Mouse (Mus musculus) lung, embryonic 14.5 days (tissue): Measurements from ENCODE around the gene Pafah1b2. TPM values are rescaled to one million over a fixed set of nuclear protein-coding genes. Genes with fewer than 3 reads are reported as not detected.

ENCODE experiments used
- ATAC-seq: fragments of 200-750 bp; cut with Nextera tagmentation; 2 replicates; pipeline ENCODE4 v1.8.0; 2017; ENCODE audit warnings: mild to moderate bottlenecking, moderate TSS enrichment, moderate library complexity; ENCODE audit not compliant: insufficient read depth
- DNase-seq: peaks from one replicate; pipeline ENCODE4 v3.0.0-alpha.2; 2015
- H3K27ac ChIP-seq: fragments of 300-500 bp; sonication (generic); 2 replicates; pipeline ENCODE4 v1.5.1; 2014; ENCODE audit warnings: low read depth, mild to moderate bottlenecking, moderate library complexity
- H3K27me3 ChIP-seq: fragments of 300-500 bp; sonication (generic); 2 replicates; pipeline ENCODE4 v1.6.1; 2014; ENCODE audit warnings: low read length, control low read depth; ENCODE audit not compliant: insufficient read depth
- H3K36me3 ChIP-seq: fragments of 300-500 bp; sonication (generic); 2 replicates; pipeline ENCODE4 v1.6.1; 2014; ENCODE audit warnings: control low read depth; ENCODE audit not compliant: insufficient read depth
- H3K4me1 ChIP-seq: fragments of 300-500 bp; sonication (generic); 2 replicates; pipeline ENCODE4 v1.6.1; 2014; ENCODE audit warnings: antibody characterized with exemption, control low read depth; ENCODE audit not compliant: insufficient read depth
- H3K4me2 ChIP-seq: fragments of 300-500 bp; sonication (generic); 2 replicates; pipeline ENCODE4 v1.6.1; 2014; ENCODE audit warnings: mild to moderate bottlenecking
- H3K4me3 ChIP-seq: fragments of 300-500 bp; sonication (generic); 2 replicates; pipeline ENCODE4 v1.5.1; 2014; ENCODE audit warnings: low read depth, low read length
- H3K9ac ChIP-seq: fragments of 300-500 bp; sonication (generic); 2 replicates; pipeline ENCODE4 v1.6.1; 2014
- H3K9me3 ChIP-seq: fragments of 300-500 bp; sonication (generic); 2 replicates; pipeline ENCODE4 v1.6.1; 2016; ENCODE audit warnings: low read depth, low read length, control low read depth
- CTCF ChIP-seq: IDR thresholded peaks from 2 replicates; pipeline ENCODE4 v1.5.1; 2016; ENCODE audit warnings: antibody characterized with exemption, low read depth
- WGBS: fragments of 180-500 bp; shearing (Covaris S2); extraction: QIAGEN DNeasy Blood & Tissue Kit; methylation state at CpG from one replicate; pipeline ENCODE4 v1.1.7; 2014; 5-methylcytosine and 5-hydroxymethylcytosine counted together
- polyA plus RNA-seq: library from polyadenylated mRNA; unstranded; fragments of >200 nt; fragmentation: Nextera tagmentation; extraction: Ambion mirVana; gene quantifications from 2 replicates; pipeline ENCODE4 v1.2.1, GENCODE M21; 2014

Pafah1b2 gene
- polyA plus RNA-seq, 1 experiment from 2014 or later = 179 TPM

- no peaks in the 10 kb centered on the region for H3K9me3 ChIP-seq
- no peaks in the 10 kb centered on the region for H3K27me3 ChIP-seq
- no peak for TF ChIP-seq CTCF
- H3K9ac ChIP-seq = no peak overlapping the region
- no peak for DNase-seq
- no peak overlapping the region for H3K4me3 ChIP-seq
- peaks cover 86% of the 10 kb centered on the region for H3K36me3 ChIP-seq
- H3K27ac ChIP-seq = no peak overlapping the region
- H3K4me1 ChIP-seq = no peaks in the 10 kb centered on the region
- ATAC-seq = no peak
- WGBS = 89% methylated on average over 8 of the region's 8 CpGs
- no peak overlapping the region for H3K4me2 ChIP-seq
These were observed 68.6 kb downstream of the Pafah1b2 start for GRCm38 (mm10) chr9:45943628-45944505.

GRCm38 (mm10) chr9:45942916-45943315 lies 69.6 kb downstream of the Pafah1b2 start:
- Histone ChIP-seq H3K27me3 (no peaks in the 10 kb centered on the region), H3K9me3 (no peaks in the 10 kb centered on the region), H3K4me1 (no peaks in the 10 kb centered on the region), H3K4me2 (no peak overlapping the region), H3K36me3 (peaks cover 84% of the 10 kb centered on the region), H3K9ac (no peak overlapping the region), H3K4me3 (no peak overlapping the region), H3K27ac (no peak overlapping the region)
- 85% methylated on average over 8 of the region's 8 CpGs for WGBS
- TF ChIP-seq CTCF = no peak
- ATAC-seq (no peak), DNase-seq (no peak)

- WGBS = 89% methylated on average over 16 of the region's 16 CpGs
- Histone ChIP-seq H3K4me1 (no peaks in the 10 kb centered on the region), H3K9me3 (no peaks in the 10 kb centered on the region), H3K4me2 (no peak overlapping the region), H3K4me3 (no peak overlapping the region), H3K36me3 (peaks cover 80% of the 10 kb centered on the region), H3K9ac (no peak overlapping the region), H3K27ac (no peak overlapping the region), H3K27me3 (no peaks in the 10 kb centered on the region)
- ATAC-seq (no peak), DNase-seq (no peak)
- no peak for TF ChIP-seq CTCF
These were observed 70.0 kb downstream of the Pafah1b2 start for GRCm38 (mm10) chr9:45942464-45942863.

- no peak for DNase-seq
- no peak overlapping the region for H3K4me3 ChIP-seq
- peaks cover 73% of the 10 kb centered on the region for H3K36me3 ChIP-seq
- no peak for ATAC-seq
- no peak overlapping the region for H3K9ac ChIP-seq
- 64% methylated on average over 18 of the region's 18 CpGs for WGBS
- TF ChIP-seq CTCF = peak; percentile 38
- H3K4me2 ChIP-seq = no peak overlapping the region
- H3K9me3 ChIP-seq = no peaks in the 10 kb centered on the region
- H3K27ac ChIP-seq = no peak overlapping the region
- H3K27me3 ChIP-seq = no peaks in the 10 kb centered on the region
- 0 out of 2 replicates have a peak, but pooled peaks cover under 1% of the 10 kb centered on the region for H3K4me1 ChIP-seq
These were observed 71.1 kb downstream of the Pafah1b2 start for GRCm38 (mm10) chr9:45941329-45941888.

- no peak for ATAC-seq
- no peak overlapping the region for H3K4me3 ChIP-seq
- no peak for DNase-seq
- H3K27ac ChIP-seq = no peak overlapping the region
- no peak overlapping the region for H3K4me2 ChIP-seq
- no peaks in the 10 kb centered on the region for H3K9me3 ChIP-seq
- H3K27me3 ChIP-seq = no peaks in the 10 kb centered on the region
- H3K9ac ChIP-seq = no peak overlapping the region
- H3K36me3 ChIP-seq = peaks cover 57% of the 10 kb centered on the region
- H3K4me1 ChIP-seq = 0 out of 2 replicates have a peak, but pooled peaks cover 3% of the 10 kb centered on the region
- no peak for TF ChIP-seq CTCF
- WGBS = 88% methylated on average over 6 of the region's 6 CpGs
These were observed 72.7 kb downstream of the Pafah1b2 start for GRCm38 (mm10) chr9:45939794-45940193.

GRCm38 (mm10) chr9:45938952-45939637 lies 73.4 kb downstream of the Pafah1b2 start:
- H3K36me3 ChIP-seq = peaks cover 51% of the 10 kb centered on the region
- WGBS = 85% methylated on average over 15 of the region's 15 CpGs
- no peak for DNase-seq

GRCm38 (mm10) chr9:45938088-45938487 lies 74.4 kb downstream of the Pafah1b2 start:
- Histone ChIP-seq H3K27me3 (no peaks in the 10 kb centered on the region), H3K4me1 (0 out of 2 replicates have a peak, but pooled peaks cover 3% of the 10 kb centered on the region), H3K9me3 (no peaks in the 10 kb centered on the region), H3K36me3 (peaks cover 42% of the 10 kb centered on the region), H3K4me3 (no peak overlapping the region), H3K27ac (no peak overlapping the region), H3K9ac (no peak overlapping the region), H3K4me2 (no peak overlapping the region)
- DNase-seq = no peak
- WGBS = 86% methylated on average over 8 of the region's 8 CpGs
- ATAC-seq = no peak
- TF ChIP-seq CTCF = no peak

More at GRCm38 (mm10) chr9:45938952-45939637, 73.4 kb downstream of the Pafah1b2 start:
- Histone ChIP-seq H3K27ac (no peak overlapping the region), H3K4me2 (no peak overlapping the region), H3K9ac (no peak overlapping the region), H3K27me3 (no peaks in the 10 kb centered on the region), H3K9me3 (no peaks in the 10 kb centered on the region), H3K4me1 (0 out of 2 replicates have a peak, but pooled peaks cover 3% of the 10 kb centered on the region), H3K4me3 (no peak overlapping the region)
- no peak for TF ChIP-seq CTCF
- ATAC-seq = no peak
